Mouse (Mus musculus) inflammation-experienced regulatory T-cells, adult 6 months (primary cell): ENCODE measurements around the gene Rpl38. TPM values are rescaled to one million over a fixed set of nuclear protein-coding genes. Genes with fewer than 3 reads are reported as not detected.

Experiments
- ATAC-seq: one replicate; pipeline ENCODE4 v1.8.0; 2017
- polyA plus RNA-seq, 3 experiments: library from polyadenylated mRNA; unstranded; fragments of 100-300 nt; shearing (Covaris generic); gene quantifications; one replicate each; pipeline ENCODE4 v1.2.1; 2017

Gene Rpl38
- 1,000 to 10,000 TPM in 2 of 3 experiments, 100 to 1,000 TPM in 1; 884 to 1,360 (median 1,230) TPM for polyA plus RNA-seq

GRCm38 (mm10) chr11:114668301-114668710 is at the start of gene Rpl38:
Rpl38 (plus strand) TSS chr11:114668524.
- peak; percentile 67 for ATAC-seq

GRCm38 (mm10) chr11:114618697-114619417 is 49.5 kb upstream of the Rpl38 start:
- ATAC-seq: no peak

DNA sequence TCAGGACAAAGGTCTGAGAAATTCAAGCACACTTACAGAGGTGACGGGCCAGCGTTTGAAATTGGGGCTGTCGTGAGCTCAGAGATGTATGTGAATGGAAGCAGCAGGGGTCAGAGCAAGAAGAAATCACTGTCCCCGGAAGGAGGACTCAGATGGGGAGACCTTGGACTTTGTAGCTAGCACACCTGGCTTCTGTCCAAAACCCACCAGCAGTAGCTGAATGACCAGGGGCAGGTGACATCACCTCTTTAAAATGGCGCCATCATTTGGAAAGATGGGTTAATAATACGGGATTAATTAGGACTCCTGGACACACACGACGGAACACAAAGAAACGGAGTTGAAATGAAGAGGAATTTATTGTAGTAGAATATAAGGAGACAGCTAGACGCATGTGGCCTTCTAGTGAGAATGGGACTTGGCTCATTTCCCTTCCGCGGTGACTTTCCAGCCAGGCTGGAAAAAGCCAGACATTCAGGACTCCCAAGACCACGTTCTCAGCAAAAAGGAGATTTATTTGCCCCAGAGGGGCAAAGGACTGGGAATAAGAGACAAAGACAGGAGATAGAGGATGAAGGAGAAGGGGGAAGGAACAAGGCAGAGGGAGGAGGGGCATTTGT is 42.1 kb upstream of the Rpl38 start:
- no peak for ATAC-seq

DNA sequence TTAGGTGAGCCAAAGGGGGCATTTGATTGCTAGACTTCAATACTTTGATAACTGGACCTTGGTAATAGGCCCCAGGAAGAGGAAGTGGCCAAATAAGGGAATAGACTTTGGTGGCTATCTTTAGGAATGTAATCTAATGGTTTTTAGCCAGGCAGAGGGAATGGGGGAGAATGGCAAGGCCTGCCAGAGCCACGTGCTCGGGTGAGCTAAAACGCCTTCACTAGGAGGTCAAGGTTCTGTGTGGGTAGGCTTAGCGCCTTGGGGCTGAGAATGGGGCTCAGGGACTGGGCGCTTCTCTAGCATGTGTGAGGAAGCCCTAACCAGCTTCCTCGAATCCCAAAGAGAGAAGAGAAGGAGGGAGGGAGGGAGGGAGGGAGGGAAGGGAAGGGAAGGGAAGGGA is 41.3 kb upstream of the Rpl38 start:
- ATAC-seq: no peak

- ATAC-seq: no peak
Observed at GRCm38 (mm10) chr11:114628032-114628431, 40.3 kb upstream of the Rpl38 start.

GRCm38 (mm10) chr11:114630044-114630443 is 38.3 kb upstream of the Rpl38 start:
- no peak for ATAC-seq

DNA sequence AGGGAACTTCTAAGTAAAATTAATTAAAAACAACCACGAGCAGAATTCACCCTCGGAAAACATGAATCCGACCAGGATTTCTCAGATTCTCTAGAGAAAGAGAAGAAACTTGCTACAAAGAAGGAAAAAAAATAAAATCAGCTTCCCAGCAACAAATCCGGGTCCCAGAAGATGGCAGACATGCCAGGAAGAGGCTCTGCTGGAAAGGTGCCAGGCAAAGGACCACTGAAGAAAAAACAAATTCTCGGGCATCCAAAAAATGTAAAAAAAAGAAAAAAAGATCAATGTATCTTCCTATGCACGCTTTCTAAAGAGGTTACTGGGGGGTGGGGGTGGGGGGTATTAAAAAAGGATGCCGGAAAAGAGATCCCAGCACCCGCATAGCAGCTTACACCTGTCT is 36.1 kb upstream of the Rpl38 start:
- ATAC-seq: no peak

- peak; percentile 32 for ATAC-seq
Observed at GRCm38 (mm10) chr11:114636292-114636691, 32.0 kb upstream of the Rpl38 start.

GRCm38 (mm10) chr11:114636727-114637505 is 31.4 kb upstream of the Rpl38 start:
- no peak for ATAC-seq

DNA sequence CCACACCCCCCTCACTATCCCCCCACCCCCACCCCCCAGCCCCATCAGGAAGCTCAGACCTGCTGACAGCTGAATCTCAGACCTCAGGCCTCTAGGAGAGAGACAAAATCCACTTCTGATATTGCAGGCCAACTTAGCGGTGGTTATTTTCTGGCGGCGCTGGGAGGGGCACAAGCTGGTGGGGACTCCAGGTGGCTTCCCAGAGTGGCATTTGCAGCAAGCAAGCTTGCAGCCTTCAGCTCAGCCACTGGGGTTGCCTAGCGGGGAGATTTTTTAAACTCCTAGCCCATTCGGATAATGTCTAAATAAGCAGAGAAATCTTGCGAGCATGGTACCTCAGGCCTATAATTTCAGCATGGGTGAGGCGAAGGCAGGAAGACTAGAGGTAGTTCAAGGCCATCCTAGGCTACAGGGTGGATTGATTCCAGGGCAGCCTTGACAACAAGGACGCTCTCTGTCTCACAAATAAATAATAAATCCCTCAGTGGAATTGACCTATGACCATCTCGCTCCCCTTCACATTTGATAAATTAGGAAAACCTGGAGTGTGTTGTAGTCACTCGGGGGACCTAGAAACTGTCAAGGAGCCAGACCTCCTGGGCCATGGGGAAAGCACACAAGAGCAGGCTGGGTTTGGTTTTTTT is 29.6 kb upstream of the Rpl38 start:
- ATAC-seq: no peak

DNA sequence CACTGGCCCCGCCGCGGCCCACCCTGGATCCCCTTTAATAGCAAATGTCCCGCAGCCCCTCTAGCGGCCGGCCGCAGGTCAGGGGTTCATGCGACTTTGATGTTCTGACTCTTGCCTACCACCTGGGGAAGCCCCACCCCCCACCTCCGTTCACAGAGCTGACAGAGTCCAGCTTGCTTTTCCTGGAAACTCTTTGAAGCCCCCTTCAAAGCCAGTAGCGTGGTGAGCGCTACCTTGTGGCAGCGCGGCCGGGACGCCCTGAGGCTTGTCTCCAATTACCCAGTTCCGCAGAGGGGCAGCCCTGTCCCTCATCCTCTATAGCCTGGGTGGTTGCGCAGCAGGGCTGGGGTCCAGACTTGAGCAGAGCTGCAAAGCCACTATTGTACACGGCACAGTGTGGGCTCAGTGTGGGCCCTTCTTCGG is 28.6 kb upstream of the Rpl38 start:
- ATAC-seq: no peak

- ATAC-seq: no peak
Observed at GRCm38 (mm10) chr11:114640658-114641057, 27.7 kb upstream of the Rpl38 start.

DNA sequence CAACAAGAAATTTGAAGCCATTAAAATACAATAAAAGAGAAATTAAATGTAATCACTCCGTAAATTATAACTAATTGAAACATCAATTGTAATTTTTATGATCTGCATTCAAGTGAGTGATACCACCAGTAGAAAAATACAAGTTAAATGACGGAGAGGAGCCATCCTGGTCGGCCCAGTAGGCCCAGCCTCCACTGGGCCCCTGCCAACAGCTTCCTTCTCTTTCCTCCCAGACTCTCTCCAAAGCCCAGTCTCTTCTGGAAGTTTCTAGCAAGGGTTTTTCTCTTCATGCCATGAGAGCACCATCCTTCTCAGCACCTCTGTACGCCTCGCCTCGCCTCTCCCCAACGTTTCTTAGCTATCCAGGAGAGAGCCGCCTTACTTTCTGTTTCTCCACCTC is 27.2 kb upstream of the Rpl38 start:
- no peak for ATAC-seq

DNA sequence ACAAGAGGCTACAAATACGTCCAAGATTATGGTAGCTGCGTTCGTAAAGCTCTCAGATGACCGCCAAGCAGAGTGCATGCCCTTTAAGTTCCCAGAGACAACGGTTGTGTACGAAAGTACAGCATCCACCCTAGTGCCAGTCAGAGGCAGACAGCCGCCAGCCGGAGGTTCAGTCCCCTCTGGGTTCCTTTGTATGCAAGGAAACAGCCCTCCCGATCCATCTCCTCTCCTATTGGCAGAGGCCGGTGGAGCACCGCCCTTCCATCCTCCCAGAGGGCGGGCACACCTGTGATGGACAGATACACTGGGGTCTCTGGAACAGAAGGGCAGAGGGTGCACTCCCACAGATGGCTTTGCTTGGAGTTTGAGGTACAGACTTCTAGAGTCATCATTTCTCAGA is 26.1 kb upstream of the Rpl38 start:
- no peak for ATAC-seq

DNA sequence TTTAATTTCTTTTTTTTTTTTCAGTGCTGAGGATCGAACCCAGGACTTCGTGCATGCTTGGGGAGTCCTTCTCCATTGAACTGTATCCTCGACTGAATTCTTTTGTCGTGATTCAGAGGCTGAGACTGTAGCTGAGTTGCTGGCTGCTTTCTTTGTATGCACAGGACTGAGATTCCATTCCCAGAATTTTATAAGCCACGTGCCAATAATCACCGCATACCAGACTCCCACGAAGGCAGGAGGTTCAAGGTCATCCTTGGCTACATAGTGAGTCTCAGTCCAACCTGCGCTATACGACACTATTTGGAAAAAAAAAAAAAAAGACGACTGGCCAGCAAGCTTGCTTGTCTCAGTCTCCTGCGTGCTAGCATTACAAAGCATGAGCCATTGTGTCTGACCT is 25.4 kb upstream of the Rpl38 start:
- ATAC-seq: no peak

DNA sequence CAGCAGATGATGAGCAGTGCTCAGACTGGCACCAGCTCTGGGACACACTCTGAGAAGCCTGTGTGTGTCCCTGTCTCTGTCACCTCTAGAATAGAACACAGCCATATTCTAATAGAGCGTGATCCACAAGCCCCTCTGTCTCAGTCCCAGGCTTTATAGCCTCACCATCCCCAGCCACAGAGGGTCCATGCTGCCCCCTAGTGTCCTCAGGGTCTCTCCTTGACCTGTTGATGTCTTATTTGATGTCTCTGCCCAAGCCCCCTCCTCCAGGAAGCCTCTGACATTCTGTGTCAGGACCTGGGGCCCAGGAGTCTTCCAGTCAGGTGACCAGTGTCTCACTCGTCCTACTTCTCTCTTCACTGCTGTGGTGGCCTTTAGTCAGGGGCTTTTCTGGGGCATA is 24.2 kb upstream of the Rpl38 start:
- ATAC-seq: no peak

GRCm38 (mm10) chr11:114649510-114649909 is 18.8 kb upstream of the Rpl38 start:
- no peak for ATAC-seq

DNA sequence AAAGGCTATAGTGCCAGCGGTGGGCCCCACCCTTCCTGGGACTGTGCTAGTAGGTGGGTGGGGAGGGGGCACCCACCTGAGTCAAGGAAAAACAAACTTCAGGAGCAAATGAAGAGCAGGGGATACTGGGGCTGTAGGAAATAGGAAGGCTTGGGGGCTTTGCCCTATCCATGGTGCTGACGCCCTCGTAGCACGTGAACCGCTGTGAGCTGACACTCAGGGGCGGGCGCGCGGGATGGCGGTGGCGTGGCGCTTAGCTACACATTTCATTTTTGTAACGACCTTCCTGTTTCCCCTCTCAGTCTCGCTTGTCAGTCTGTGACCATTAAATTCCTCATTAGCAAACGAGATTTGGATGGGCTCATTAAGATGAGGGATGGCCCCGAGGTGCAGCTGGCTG is 15.8 kb upstream of the Rpl38 start:
- no peak for ATAC-seq

GRCm38 (mm10) chr11:114653664-114654063 is 14.7 kb upstream of the Rpl38 start:
- no peak for ATAC-seq

DNA sequence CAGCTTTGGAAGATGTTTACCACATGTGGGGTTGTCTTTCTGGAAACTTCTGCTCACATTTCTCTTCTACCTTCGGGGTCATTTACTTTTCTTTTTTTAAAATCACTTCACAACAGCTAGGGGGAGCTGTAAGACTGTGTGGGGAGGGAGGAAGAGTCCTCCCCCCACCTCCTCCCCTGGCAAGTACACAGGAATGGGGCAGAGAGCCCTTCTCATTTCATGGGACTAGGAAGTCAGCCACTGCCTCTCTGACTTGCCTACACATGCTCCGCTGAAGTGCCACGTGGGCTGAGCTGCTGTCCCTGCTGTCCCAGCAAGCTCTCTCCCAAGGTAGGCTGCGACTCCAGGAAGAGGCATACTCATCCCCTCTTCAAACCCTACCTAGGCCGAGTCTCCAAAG is 13.8 kb upstream of the Rpl38 start:
- no peak for ATAC-seq

DNA sequence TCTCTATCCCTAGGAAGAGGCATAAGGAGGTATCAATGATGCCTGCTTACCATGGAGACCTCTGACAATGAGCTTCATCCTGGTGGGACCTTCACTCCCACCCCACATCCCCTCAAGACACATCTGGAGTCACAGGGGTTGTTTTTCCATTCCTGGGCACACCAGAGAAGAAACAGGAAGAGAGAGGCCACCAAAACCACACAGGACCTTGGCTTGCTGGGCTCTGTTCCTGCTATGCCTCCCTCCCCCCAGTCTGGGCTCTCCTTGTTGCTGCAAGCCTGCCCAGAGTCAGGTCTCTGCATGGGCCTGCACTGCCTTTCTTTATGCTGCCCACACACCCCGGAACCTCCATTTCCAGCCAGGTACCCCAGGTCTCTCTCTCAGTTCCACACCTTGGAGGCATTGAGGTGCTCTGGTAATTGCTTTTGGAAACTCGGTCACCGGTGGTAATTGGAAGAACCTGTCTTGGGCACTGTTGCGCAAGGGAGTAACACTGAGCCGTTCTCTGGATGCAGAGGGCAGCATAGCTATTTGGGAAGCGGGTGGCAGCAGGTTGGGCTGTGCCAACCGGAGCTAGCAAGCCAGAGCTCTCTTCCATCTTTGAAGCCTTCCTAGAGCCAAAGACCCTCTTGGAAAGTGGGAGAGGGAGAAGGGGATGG is 12.8 kb upstream of the Rpl38 start:
- ATAC-seq: no peak

DNA sequence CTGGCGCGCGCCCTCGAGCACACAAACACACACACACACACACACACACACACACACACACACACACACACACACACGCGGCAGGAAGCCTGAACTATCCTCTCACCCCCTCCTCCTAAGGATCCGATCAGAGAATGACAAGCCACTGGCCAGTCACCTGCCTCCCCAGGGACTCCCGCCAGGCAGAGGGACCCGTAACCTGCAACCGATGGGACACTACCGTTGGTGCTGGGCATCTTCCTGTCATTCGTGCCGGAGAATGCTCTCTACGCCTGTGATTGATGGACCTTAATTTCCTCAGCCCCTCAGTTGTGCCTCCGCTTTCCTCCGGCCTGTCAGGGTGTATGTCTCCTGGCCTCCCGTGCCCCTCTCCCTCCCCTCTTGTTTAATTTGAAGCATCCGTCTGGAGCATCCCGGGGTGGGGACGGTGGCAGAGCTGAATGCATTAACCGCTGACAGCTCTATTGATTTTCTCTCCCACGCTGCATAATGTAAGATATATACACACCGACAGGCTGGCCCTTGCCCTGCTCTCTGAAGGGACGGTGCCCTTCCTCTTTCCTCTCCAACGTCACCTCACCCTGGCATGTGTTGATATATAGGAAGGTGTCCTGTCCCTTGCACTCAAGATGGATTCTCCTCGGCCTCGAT is 11.2 kb upstream of the Rpl38 start:
- ATAC-seq: no peak
